Mouse (Mus musculus): ENCODE measurements around the gene Serping1. TPM values are rescaled to one million over a fixed set of nuclear protein-coding genes. Genes with fewer than 3 reads are reported as not detected.

Gene Serping1
- polyA plus RNA-seq, 1 experiment from 2014 or later, result 12.4 TPM

DNA sequence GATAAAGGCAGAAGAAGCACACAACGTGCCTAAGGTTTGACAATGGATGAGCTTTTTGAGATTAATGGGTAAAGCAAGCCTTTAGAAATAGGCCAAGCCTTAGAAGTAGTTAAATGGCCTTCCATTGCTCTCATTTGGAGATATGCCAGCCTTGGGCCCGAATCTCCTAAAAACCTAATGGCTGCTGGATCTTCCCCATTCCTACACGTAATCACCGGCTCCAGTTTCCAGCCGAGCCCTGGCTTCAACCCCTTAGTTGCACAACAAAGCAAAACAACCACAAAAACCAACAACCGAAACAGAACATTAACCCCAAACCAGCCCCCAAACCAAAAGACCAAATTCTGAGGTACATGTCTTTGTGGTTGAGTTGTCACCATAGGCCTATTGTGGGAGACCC lies 421 bp upstream of the Serping1 start:
- H3K9ac ChIP-seq (ENCODE audit: low read length), result no peak overlapping the region
- H3K9me3 ChIP-seq (ENCODE audit: control insufficient read depth, low read length), result no peaks in the 10 kb centered on the region
- H3K4me2 ChIP-seq (ENCODE audit: low read depth, severe bottlenecking), result no peak overlapping the region
- no peak overlapping the region for H3K27ac ChIP-seq (replicated peaks; ENCODE audit: low read depth, low read length)
- H3K36me3 ChIP-seq (ENCODE audit: control insufficient read depth, insufficient read depth, low read length), result no peaks in the 10 kb centered on the region
- DNase-seq (ENCODE audit: low spot score) (no peak), ATAC-seq (ENCODE audit: insufficient number of reproducible peaks, low FRiP score, low TSS enrichment, low read depth) (no peak)
- WGBS, result 88% methylated on average over 6 of the region's 6 CpGs
- no peaks in the 10 kb centered on the region for H3K27me3 ChIP-seq (ENCODE audit: control insufficient read depth, insufficient read depth, low read length)
- H3K4me1 ChIP-seq (ENCODE audit: control insufficient read depth, insufficient read depth, low read length), result peaks cover 4% of the 10 kb centered on the region; the same call in 1 of the 2 replicates
- H3K4me3 ChIP-seq (ENCODE audit: low read depth, low read length), result no peak overlapping the region

DNA sequence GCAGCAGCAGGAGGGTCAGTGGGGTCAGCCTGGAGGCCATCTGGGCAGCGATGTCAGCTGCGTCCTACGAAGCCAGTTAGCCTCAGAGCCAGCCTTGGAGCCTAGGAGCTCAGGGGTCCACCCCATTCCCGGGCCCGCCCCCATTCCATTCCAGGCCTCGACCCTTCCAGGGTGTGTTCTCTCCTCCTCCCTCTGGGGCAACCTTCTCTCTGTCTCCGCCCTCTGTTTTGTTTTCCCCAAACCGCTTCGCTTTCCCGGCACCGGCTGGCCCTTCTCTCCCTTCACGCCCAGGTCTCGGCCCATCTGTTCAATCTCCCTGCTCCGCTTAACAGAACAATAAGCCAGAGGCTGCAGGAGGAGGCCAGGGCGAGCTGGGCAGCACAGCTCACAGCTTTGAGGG lies 493 bp downstream of the Serping1 start:
- Histone ChIP-seq H3K9ac (ENCODE audit: low read length) (peak overlapping the region; percentile 9; the same call in 1 of the 2 replicates), H3K4me3 (ENCODE audit: low read depth, low read length) (peak overlapping the region; percentile 6; the same call in 1 of the 2 replicates), H3K4me2 (ENCODE audit: low read depth, severe bottlenecking) (peak overlapping the region; percentile 33), H3K27ac (replicated peaks; ENCODE audit: low read depth, low read length) (no peak overlapping the region), H3K9me3 (ENCODE audit: control insufficient read depth, low read length) (no peaks in the 10 kb centered on the region), H3K4me1 (ENCODE audit: control insufficient read depth, insufficient read depth, low read length) (peaks cover 4% of the 10 kb centered on the region; the same call in 1 of the 2 replicates), H3K36me3 (ENCODE audit: control insufficient read depth, insufficient read depth, low read length) (no peaks in the 10 kb centered on the region), H3K27me3 (ENCODE audit: control insufficient read depth, insufficient read depth, low read length) (no peaks in the 10 kb centered on the region)
- ATAC-seq (ENCODE audit: insufficient number of reproducible peaks, low FRiP score, low TSS enrichment, low read depth) (peak; percentile 94), DNase-seq (ENCODE audit: low spot score) (peak; percentile 78)
- WGBS, result 2% methylated on average over 14 of the region's 15 CpGs

DNA sequence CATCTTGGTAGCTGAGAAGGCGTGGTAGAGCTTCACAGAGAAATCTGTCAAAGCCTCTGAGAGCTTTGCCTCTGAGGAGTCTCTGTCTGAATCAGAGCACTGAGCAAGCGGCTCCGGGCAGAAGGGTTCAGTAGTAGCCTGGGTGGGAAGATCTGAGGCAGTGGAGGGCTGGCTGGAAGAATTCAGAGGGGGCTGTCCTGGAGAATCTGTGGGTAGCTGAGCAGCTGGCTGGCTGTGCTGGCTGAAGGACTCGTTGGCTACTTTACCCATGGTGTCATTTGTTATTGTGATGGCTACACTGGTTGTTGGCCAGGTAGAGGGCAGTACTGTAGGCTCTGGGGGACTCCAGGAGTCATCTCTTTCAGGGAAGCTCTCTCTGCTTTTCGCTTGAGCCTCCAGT lies 2.0 kb downstream of the Serping1 start:
- Histone ChIP-seq H3K9me3 (ENCODE audit: control insufficient read depth, low read length) (no peaks in the 10 kb centered on the region), H3K4me3 (ENCODE audit: low read depth, low read length) (no peak overlapping the region), H3K27ac (replicated peaks; ENCODE audit: low read depth, low read length) (no peak overlapping the region)

DNA sequence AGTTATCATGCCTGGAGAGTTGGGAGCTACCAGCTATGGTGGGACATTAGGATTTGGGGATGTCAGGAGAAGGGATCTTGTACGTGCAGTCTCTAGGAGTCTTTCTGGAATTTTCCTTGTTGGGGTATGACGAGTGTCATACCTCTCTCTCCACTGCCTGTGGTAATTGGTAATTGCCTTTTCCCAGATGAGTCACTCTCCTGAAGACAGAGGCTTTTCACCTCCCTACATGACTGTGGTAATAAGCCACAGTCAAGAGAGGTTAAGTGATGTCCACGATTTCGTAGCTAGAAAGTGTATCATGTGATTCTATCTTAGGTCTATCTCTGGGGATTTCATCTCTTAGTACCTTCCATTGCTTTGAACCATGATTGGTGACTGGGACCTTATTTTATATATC lies 2.8 kb downstream of the Serping1 start:
- Histone ChIP-seq H3K27ac (replicated peaks; ENCODE audit: low read depth, low read length) (no peak overlapping the region), H3K27me3 (ENCODE audit: control insufficient read depth, insufficient read depth, low read length) (no peaks in the 10 kb centered on the region), H3K4me2 (ENCODE audit: low read depth, severe bottlenecking) (no peak overlapping the region), H3K36me3 (ENCODE audit: control insufficient read depth, insufficient read depth, low read length) (no peaks in the 10 kb centered on the region), H3K9ac (ENCODE audit: low read length) (no peak overlapping the region), H3K4me3 (ENCODE audit: low read depth, low read length) (no peak overlapping the region), H3K9me3 (ENCODE audit: control insufficient read depth, low read length) (no peaks in the 10 kb centered on the region), H3K4me1 (ENCODE audit: control insufficient read depth, insufficient read depth, low read length) (peaks cover 4% of the 10 kb centered on the region; the same call in 1 of the 2 replicates)
- DNase-seq (ENCODE audit: low spot score), result no peak
- ATAC-seq (ENCODE audit: insufficient number of reproducible peaks, low FRiP score, low TSS enrichment, low read depth), result no peak
- 88% methylated on average over 4 of the region's 4 CpGs for WGBS

More for the DNA sequence above, 2.0 kb downstream of the Serping1 start:
- DNase-seq (ENCODE audit: low spot score) (no peak), ATAC-seq (ENCODE audit: insufficient number of reproducible peaks, low FRiP score, low TSS enrichment, low read depth) (no peak)
- WGBS, result 77% methylated on average over 5 of the region's 5 CpGs
- no peaks in the 10 kb centered on the region for H3K36me3 ChIP-seq (ENCODE audit: control insufficient read depth, insufficient read depth, low read length)
- H3K9ac ChIP-seq (ENCODE audit: low read length), result no peak overlapping the region
- H3K27me3 ChIP-seq (ENCODE audit: control insufficient read depth, insufficient read depth, low read length), result no peaks in the 10 kb centered on the region
- H3K4me2 ChIP-seq (ENCODE audit: low read depth, severe bottlenecking), result no peak overlapping the region
- peaks cover 4% of the 10 kb centered on the region; the same call in 1 of the 2 replicates for H3K4me1 ChIP-seq (ENCODE audit: control insufficient read depth, insufficient read depth, low read length)

DNA sequence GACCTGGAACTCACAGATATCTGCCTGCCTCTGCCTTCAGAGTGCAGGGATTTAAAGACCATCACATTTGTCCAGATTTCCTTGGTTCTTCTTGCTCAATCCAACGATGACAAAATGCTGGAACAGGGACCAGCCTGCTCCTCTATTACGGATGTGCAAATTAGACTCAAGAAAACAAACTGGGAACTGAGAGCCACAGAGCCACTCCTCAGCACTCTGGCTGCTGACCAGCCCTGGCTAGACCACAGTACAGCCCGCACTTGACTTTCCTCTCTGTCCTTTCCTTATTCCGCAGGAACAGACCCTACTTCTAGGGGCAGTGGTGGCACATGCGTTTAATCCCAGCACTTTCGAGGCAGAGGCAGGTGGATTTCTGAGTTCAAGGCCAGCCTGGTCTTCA lies 4.7 kb downstream of the Serping1 start:
- ATAC-seq (ENCODE audit: insufficient number of reproducible peaks, low FRiP score, low TSS enrichment, low read depth) (no peak), DNase-seq (ENCODE audit: low spot score) (no peak)
- 79% methylated on average over 6 of the region's 6 CpGs for WGBS
- H3K27me3 ChIP-seq (ENCODE audit: control insufficient read depth, insufficient read depth, low read length), result no peaks in the 10 kb centered on the region
- no peak overlapping the region for H3K4me2 ChIP-seq (ENCODE audit: low read depth, severe bottlenecking)
- H3K36me3 ChIP-seq (ENCODE audit: control insufficient read depth, insufficient read depth, low read length), result no peaks in the 10 kb centered on the region
- peaks cover 4% of the 10 kb centered on the region; the same call in 1 of the 2 replicates for H3K4me1 ChIP-seq (ENCODE audit: control insufficient read depth, insufficient read depth, low read length)
- H3K9ac ChIP-seq (ENCODE audit: low read length), result no peak overlapping the region
- no peak overlapping the region for H3K27ac ChIP-seq (replicated peaks; ENCODE audit: low read depth, low read length)
- H3K4me3 ChIP-seq (ENCODE audit: low read depth, low read length), result no peak overlapping the region
- no peaks in the 10 kb centered on the region for H3K9me3 ChIP-seq (ENCODE audit: control insufficient read depth, low read length)

DNA sequence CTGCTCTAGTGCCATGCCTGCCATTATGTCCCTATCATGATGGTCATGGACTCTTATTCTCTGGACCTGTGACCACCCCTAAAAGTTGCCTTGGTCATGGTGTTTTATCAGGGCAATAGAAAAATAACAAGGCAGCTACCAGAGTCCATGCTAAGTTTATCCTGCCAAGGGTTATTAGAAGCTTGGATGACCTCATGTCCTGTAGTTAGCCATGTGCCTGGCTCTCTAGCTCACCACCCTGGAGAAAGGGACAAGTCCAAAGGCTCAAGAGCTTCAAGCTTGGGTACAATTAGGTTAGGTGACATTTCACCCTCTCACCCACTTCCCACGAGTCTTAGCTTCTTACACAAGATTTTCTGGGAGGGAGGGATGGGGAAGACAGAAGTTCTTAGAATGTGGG lies 12.4 kb downstream of the Serping1 start:
- no peak overlapping the region for H3K27ac ChIP-seq (replicated peaks; ENCODE audit: low read depth, low read length)
- H3K4me2 ChIP-seq (ENCODE audit: low read depth, severe bottlenecking), result no peak overlapping the region
- no peak overlapping the region for H3K4me3 ChIP-seq (ENCODE audit: low read depth, low read length)
- no peaks in the 10 kb centered on the region for H3K27me3 ChIP-seq (ENCODE audit: control insufficient read depth, insufficient read depth, low read length)
- ATAC-seq (ENCODE audit: insufficient number of reproducible peaks, low FRiP score, low TSS enrichment, low read depth) (no peak), DNase-seq (ENCODE audit: low spot score) (no peak)
- WGBS, result 56% methylated on average over 1 of the region's 1 CpGs
- H3K9ac ChIP-seq (ENCODE audit: low read length), result no peak overlapping the region
- H3K9me3 ChIP-seq (ENCODE audit: control insufficient read depth, low read length), result no peaks in the 10 kb centered on the region
- H3K36me3 ChIP-seq (ENCODE audit: control insufficient read depth, insufficient read depth, low read length), result no peaks in the 10 kb centered on the region
- H3K4me1 ChIP-seq (ENCODE audit: control insufficient read depth, insufficient read depth, low read length), result no peaks in the 10 kb centered on the region

DNA sequence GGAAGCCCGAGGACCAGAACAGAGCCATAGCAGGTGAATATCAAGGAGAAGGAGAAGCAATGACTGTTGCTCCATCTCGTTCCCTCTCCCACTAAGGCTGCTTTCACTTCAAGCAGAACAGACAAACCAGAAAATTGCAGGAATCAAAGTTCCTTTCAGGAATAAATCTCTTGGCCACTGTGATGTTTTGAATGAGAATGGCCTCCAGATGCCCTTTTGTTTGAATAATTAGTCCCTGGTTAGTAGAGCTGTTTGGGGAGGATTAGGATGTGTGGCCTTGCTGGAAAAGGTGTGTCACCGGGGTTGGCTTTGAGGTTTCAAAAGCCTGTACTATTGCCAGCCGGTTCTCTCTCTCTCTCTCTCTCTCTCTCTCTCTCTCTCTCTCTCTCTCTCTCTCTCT lies 12.9 kb downstream of the Serping1 start:
- no peak overlapping the region for H3K4me2 ChIP-seq (ENCODE audit: low read depth, severe bottlenecking)
- no peak overlapping the region for H3K9ac ChIP-seq (ENCODE audit: low read length)
- no peak overlapping the region for H3K4me3 ChIP-seq (ENCODE audit: low read depth, low read length)
- H3K27ac ChIP-seq (replicated peaks; ENCODE audit: low read depth, low read length), result no peak overlapping the region
- H3K4me1 ChIP-seq (ENCODE audit: control insufficient read depth, insufficient read depth, low read length), result no peaks in the 10 kb centered on the region
- no peaks in the 10 kb centered on the region for H3K36me3 ChIP-seq (ENCODE audit: control insufficient read depth, insufficient read depth, low read length)
- ATAC-seq (ENCODE audit: insufficient number of reproducible peaks, low FRiP score, low TSS enrichment, low read depth), result no peak
- H3K9me3 ChIP-seq (ENCODE audit: control insufficient read depth, low read length), result no peaks in the 10 kb centered on the region
- no peaks in the 10 kb centered on the region for H3K27me3 ChIP-seq (ENCODE audit: control insufficient read depth, insufficient read depth, low read length)
- DNase-seq (ENCODE audit: low spot score), result no peak
- 68% methylated on average over 4 of the region's 4 CpGs for WGBS

DNA sequence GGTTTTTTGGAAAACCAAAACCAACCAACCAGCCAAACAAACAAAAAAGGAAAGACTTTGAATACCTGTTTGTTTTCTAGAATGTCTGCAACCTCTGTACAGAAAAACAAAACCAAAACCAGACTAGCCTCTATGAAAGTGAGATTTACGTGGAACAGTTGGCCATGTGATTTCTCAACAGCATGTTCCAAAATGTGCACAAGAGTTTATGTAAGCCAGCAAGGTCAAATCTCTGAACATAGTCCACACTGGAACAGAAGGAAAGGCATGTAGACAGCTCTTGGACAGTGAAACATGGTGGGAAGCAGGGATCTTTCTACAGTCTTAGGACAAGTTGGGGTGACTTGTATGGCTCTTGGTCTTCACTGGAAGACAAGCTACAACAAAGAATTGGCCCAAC lies 13.4 kb downstream of the Serping1 start:
- H3K9ac ChIP-seq (ENCODE audit: low read length), result no peak overlapping the region
- H3K27ac ChIP-seq (replicated peaks; ENCODE audit: low read depth, low read length), result no peak overlapping the region
- no peak overlapping the region for H3K4me3 ChIP-seq (ENCODE audit: low read depth, low read length)
- no peaks in the 10 kb centered on the region for H3K4me1 ChIP-seq (ENCODE audit: control insufficient read depth, insufficient read depth, low read length)
- H3K36me3 ChIP-seq (ENCODE audit: control insufficient read depth, insufficient read depth, low read length), result no peaks in the 10 kb centered on the region
- 92% methylated on average over 1 of the region's 1 CpGs for WGBS
- ATAC-seq (ENCODE audit: insufficient number of reproducible peaks, low FRiP score, low TSS enrichment, low read depth) (no peak), DNase-seq (ENCODE audit: low spot score) (no peak)
- no peaks in the 10 kb centered on the region for H3K9me3 ChIP-seq (ENCODE audit: control insufficient read depth, low read length)
- H3K27me3 ChIP-seq (ENCODE audit: control insufficient read depth, insufficient read depth, low read length), result no peaks in the 10 kb centered on the region
- H3K4me2 ChIP-seq (ENCODE audit: low read depth, severe bottlenecking), result no peak overlapping the region

DNA sequence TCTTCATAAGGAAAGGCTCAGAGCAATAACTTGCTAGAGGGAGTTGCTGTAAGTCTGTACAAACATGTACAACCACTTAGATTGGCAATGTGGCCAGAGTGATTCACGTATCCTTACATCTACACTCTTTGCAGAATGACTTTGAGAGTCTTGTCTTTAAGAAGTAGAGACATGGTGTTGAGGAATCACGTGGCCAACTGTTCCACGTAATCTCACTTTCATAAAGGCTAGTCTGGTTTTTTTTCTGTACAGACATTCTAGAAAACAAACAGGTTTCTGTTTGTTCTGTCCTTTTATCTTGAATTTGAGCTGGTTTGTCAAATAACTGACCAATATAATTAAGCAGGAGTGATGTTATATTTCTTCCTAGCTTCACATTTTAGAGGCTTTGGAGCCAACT lies 13.9 kb downstream of the Serping1 start:
- no peak overlapping the region for H3K27ac ChIP-seq (replicated peaks; ENCODE audit: low read depth, low read length)
- no peaks in the 10 kb centered on the region for H3K27me3 ChIP-seq (ENCODE audit: control insufficient read depth, insufficient read depth, low read length)
- WGBS, result 84% methylated on average over 3 of the region's 3 CpGs
- H3K4me3 ChIP-seq (ENCODE audit: low read depth, low read length), result no peak overlapping the region
- no peaks in the 10 kb centered on the region for H3K36me3 ChIP-seq (ENCODE audit: control insufficient read depth, insufficient read depth, low read length)
- no peaks in the 10 kb centered on the region for H3K9me3 ChIP-seq (ENCODE audit: control insufficient read depth, low read length)
- H3K9ac ChIP-seq (ENCODE audit: low read length), result no peak overlapping the region
- H3K4me2 ChIP-seq (ENCODE audit: low read depth, severe bottlenecking), result no peak overlapping the region
- ATAC-seq (ENCODE audit: insufficient number of reproducible peaks, low FRiP score, low TSS enrichment, low read depth), result no peak
- H3K4me1 ChIP-seq (ENCODE audit: control insufficient read depth, insufficient read depth, low read length), result no peaks in the 10 kb centered on the region
- DNase-seq (ENCODE audit: low spot score), result no peak

Measured in limb, embryonic 11.5 days (tissue).